Mouse (Mus musculus): ENCODE results near the gene Sdk1. TPM values are rescaled to one million over a fixed set of nuclear protein-coding genes. Genes with fewer than 3 reads are reported as not detected.

Gene Sdk1
- total and polyA plus RNA-seq, 2 experiments from 2014 or later, result 2.2 to 58.4 TPM

- H3K4me2 ChIP-seq (ENCODE audit: low read depth, low read length), result no peak overlapping the region
- H3K27me3 ChIP-seq (ENCODE audit: insufficient read depth, low read length), result no peaks in the 10 kb centered on the region
- H3K4me3 ChIP-seq (ENCODE audit: low read length), result no peak overlapping the region
- H3K9me3 ChIP-seq (ENCODE audit: low read length), result no peaks in the 10 kb centered on the region
- 50% methylated on average over 18 of the region's 18 CpGs for WGBS
- TF ChIP-seq CTCF (IDR thresholded peaks at IDR 0.05; ENCODE audit: low read depth), result no peak
- ATAC-seq (no peak), DNase-seq (ENCODE audit: low spot score) (peak; percentile 27)
- H3K36me3 ChIP-seq (ENCODE audit: insufficient read depth, low read length), result no peaks in the 10 kb centered on the region
- no peak overlapping the region for H3K9ac ChIP-seq (replicated peaks; ENCODE audit: low read length)
- no peaks in the 10 kb centered on the region for H3K4me1 ChIP-seq (ENCODE audit: insufficient read depth, low read length)
- H3K27ac ChIP-seq, result no peak overlapping the region
Measured at GRCm38 (mm10) chr5:142228957-142229810, 987.9 kb downstream of the Sdk1 start.

GRCm38 (mm10) chr5:142229811-142230205 lies 988.5 kb downstream of the Sdk1 start:
- Histone ChIP-seq H3K27ac (no peak overlapping the region), H3K36me3 (ENCODE audit: insufficient read depth, low read length) (no peaks in the 10 kb centered on the region), H3K9me3 (ENCODE audit: low read length) (no peaks in the 10 kb centered on the region), H3K4me3 (ENCODE audit: low read length) (no peak overlapping the region), H3K9ac (replicated peaks; ENCODE audit: low read length) (no peak overlapping the region), H3K27me3 (ENCODE audit: insufficient read depth, low read length) (no peaks in the 10 kb centered on the region), H3K4me2 (ENCODE audit: low read depth, low read length) (no peak overlapping the region), H3K4me1 (ENCODE audit: insufficient read depth, low read length) (no peaks in the 10 kb centered on the region)
- TF ChIP-seq CTCF (IDR thresholded peaks at IDR 0.05; ENCODE audit: low read depth), result no peak
- DNase-seq (ENCODE audit: low spot score) (no peak), ATAC-seq (no peak)
- whole genome bisulfite sequencing, result 78% methylated on average over 8 of the region's 8 CpGs

- 0 out of 2 replicates have a peak, but pooled peaks cover 3% of the 10 kb centered on the region for H3K9me3 ChIP-seq (ENCODE audit: low read length)
Measured at GRCm38 (mm10) chr5:142240288-142240687, 999.0 kb downstream of the Sdk1 start.

GRCm38 (mm10) chr5:142242597-142242996 lies 1001.3 kb downstream of the Sdk1 start:
- peak; percentile 48; the same call in 1 of the 2 replicates for TF ChIP-seq CTCF (IDR thresholded peaks at IDR 0.05; ENCODE audit: low read depth)
- no peak for DNase-seq (ENCODE audit: low spot score)
- Histone ChIP-seq H3K4me1 (ENCODE audit: insufficient read depth, low read length) (no peaks in the 10 kb centered on the region), H3K36me3 (ENCODE audit: insufficient read depth, low read length) (no peaks in the 10 kb centered on the region), H3K4me2 (ENCODE audit: low read depth, low read length) (no peak overlapping the region), H3K9me3 (ENCODE audit: low read length) (peaks cover 9% of the 10 kb centered on the region; the same call in 1 of the 2 replicates), H3K9ac (replicated peaks; ENCODE audit: low read length) (no peak overlapping the region), H3K4me3 (ENCODE audit: low read length) (no peak overlapping the region), H3K27me3 (ENCODE audit: insufficient read depth, low read length) (no peaks in the 10 kb centered on the region), H3K27ac (no peak overlapping the region)
- WGBS, result 61% methylated on average over 3 of the region's 3 CpGs
- no peak for ATAC-seq

More at GRCm38 (mm10) chr5:142240288-142240687, 999.0 kb downstream of the Sdk1 start:
- Histone ChIP-seq H3K27ac (no peak overlapping the region), H3K4me3 (ENCODE audit: low read length) (no peak overlapping the region), H3K27me3 (ENCODE audit: insufficient read depth, low read length) (no peaks in the 10 kb centered on the region), H3K9ac (replicated peaks; ENCODE audit: low read length) (no peak overlapping the region), H3K36me3 (ENCODE audit: insufficient read depth, low read length) (no peaks in the 10 kb centered on the region), H3K4me1 (ENCODE audit: insufficient read depth, low read length) (no peaks in the 10 kb centered on the region), H3K4me2 (ENCODE audit: low read depth, low read length) (no peak overlapping the region)
- ATAC-seq, result no peak
- DNase-seq (ENCODE audit: low spot score), result no peak
- WGBS, result 93% methylated on average over 6 of the region's 6 CpGs
- peak; percentile 24 for TF ChIP-seq CTCF (IDR thresholded peaks at IDR 0.05; ENCODE audit: low read depth)

GRCm38 (mm10) chr5:142243069-142243468 lies 1001.8 kb downstream of the Sdk1 start:
- Histone ChIP-seq H3K27me3 (ENCODE audit: insufficient read depth, low read length) (no peaks in the 10 kb centered on the region), H3K27ac (no peak overlapping the region), H3K9me3 (ENCODE audit: low read length) (peaks cover 9% of the 10 kb centered on the region; the same call in 1 of the 2 replicates), H3K9ac (replicated peaks; ENCODE audit: low read length) (no peak overlapping the region), H3K36me3 (ENCODE audit: insufficient read depth, low read length) (no peaks in the 10 kb centered on the region), H3K4me2 (ENCODE audit: low read depth, low read length) (no peak overlapping the region), H3K4me3 (ENCODE audit: low read length) (no peak overlapping the region), H3K4me1 (ENCODE audit: insufficient read depth, low read length) (no peaks in the 10 kb centered on the region)
- 34% methylated on average over 2 of the region's 2 CpGs for WGBS
- no peak for TF ChIP-seq CTCF (IDR thresholded peaks at IDR 0.05; ENCODE audit: low read depth)
- DNase-seq (ENCODE audit: low spot score), result peak; percentile 62
- ATAC-seq, result peak; percentile 69; the same call in 1 of the 2 replicates

- ATAC-seq (peak; percentile 84), DNase-seq (ENCODE audit: low spot score) (peak; percentile 71)
Measured at GRCm38 (mm10) chr5:142256231-142256630, 1014.9 kb downstream of the Sdk1 start.

GRCm38 (mm10) chr5:142258716-142259115 lies 1017.4 kb downstream of the Sdk1 start:
- H3K36me3 ChIP-seq (ENCODE audit: insufficient read depth, low read length), result no peaks in the 10 kb centered on the region
- no peak overlapping the region for H3K27ac ChIP-seq
- no peak overlapping the region for H3K4me2 ChIP-seq (ENCODE audit: low read depth, low read length)
- WGBS, result 68% methylated on average over 7 of the region's 7 CpGs
- H3K4me1 ChIP-seq (ENCODE audit: insufficient read depth, low read length), result 0 out of 2 replicates have a peak, but pooled peaks cover 5% of the 10 kb centered on the region
- no peak overlapping the region for H3K4me3 ChIP-seq (ENCODE audit: low read length)
- H3K27me3 ChIP-seq (ENCODE audit: insufficient read depth, low read length), result no peaks in the 10 kb centered on the region
- DNase-seq (ENCODE audit: low spot score) (no peak), ATAC-seq (no peak)
- H3K9me3 ChIP-seq (ENCODE audit: low read length), result no peaks in the 10 kb centered on the region
- TF ChIP-seq CTCF (IDR thresholded peaks at IDR 0.05; ENCODE audit: low read depth), result no peak
- H3K9ac ChIP-seq (replicated peaks; ENCODE audit: low read length), result no peak overlapping the region

More at GRCm38 (mm10) chr5:142256231-142256630, 1014.9 kb downstream of the Sdk1 start:
- H3K4me3 ChIP-seq (ENCODE audit: low read length), result no peak overlapping the region
- no peaks in the 10 kb centered on the region for H3K27me3 ChIP-seq (ENCODE audit: insufficient read depth, low read length)
- no peak overlapping the region for H3K9ac ChIP-seq (replicated peaks; ENCODE audit: low read length)
- H3K4me1 ChIP-seq (ENCODE audit: insufficient read depth, low read length), result 0 out of 2 replicates have a peak, but pooled peaks cover 5% of the 10 kb centered on the region
- no peaks in the 10 kb centered on the region for H3K36me3 ChIP-seq (ENCODE audit: insufficient read depth, low read length)
- H3K4me2 ChIP-seq (ENCODE audit: low read depth, low read length), result no peak overlapping the region
- no peaks in the 10 kb centered on the region for H3K9me3 ChIP-seq (ENCODE audit: low read length)
- 57% methylated on average over 6 of the region's 6 CpGs for WGBS
- no peak overlapping the region for H3K27ac ChIP-seq
- no peak for TF ChIP-seq CTCF (IDR thresholded peaks at IDR 0.05; ENCODE audit: low read depth)

All from hindbrain, postnatal 0 days (tissue).